Mouse (Mus musculus): Measurements from ENCODE around the gene Ano5. TPM values are rescaled to one million over a fixed set of nuclear protein-coding genes. Genes with fewer than 3 reads are reported as not detected.

Ano5 gene
- polyA plus RNA-seq, 1 experiment from 2014 or later = 0.24 TPM

- Histone ChIP-seq H3K4me2 (no peak overlapping the region), H3K36me3 (ENCODE audit: control insufficient read depth, insufficient read depth, low read length) (no peaks in the 10 kb centered on the region), H3K9me3 (replicated peaks; ENCODE audit: control insufficient read depth, low read length) (no peaks in the 10 kb centered on the region), H3K4me3 (ENCODE audit: low read depth, low read length) (no peak overlapping the region), H3K9ac (ENCODE audit: low read depth, low read length) (no peak overlapping the region), H3K27me3 (ENCODE audit: control insufficient read depth, insufficient read depth, low read length) (peaks cover 16% of the 10 kb centered on the region), H3K4me1 (ENCODE audit: control insufficient read depth, insufficient read depth, low read length) (no peaks in the 10 kb centered on the region), H3K27ac (ENCODE audit: low read depth, low read length) (no peak overlapping the region)
- no peak for ATAC-seq (replicated peaks; ENCODE audit: insufficient number of reproducible peaks, low FRiP score, low TSS enrichment)
These were observed 107.1 kb downstream of the Ano5 start for GRCm38 (mm10) chr7:51617941-51618340.

- no peaks in the 10 kb centered on the region for H3K9me3 ChIP-seq (replicated peaks; ENCODE audit: control insufficient read depth, low read length)
- WGBS (ENCODE audit: insufficient replicate concordance) = 29% methylated on average over 2 of the region's 2 CpGs
- H3K9ac ChIP-seq (ENCODE audit: low read depth, low read length) = no peak overlapping the region
- no peaks in the 10 kb centered on the region for H3K36me3 ChIP-seq (ENCODE audit: control insufficient read depth, insufficient read depth, low read length)
- no peak overlapping the region for H3K4me3 ChIP-seq (ENCODE audit: low read depth, low read length)
- ATAC-seq (replicated peaks; ENCODE audit: insufficient number of reproducible peaks, low FRiP score, low TSS enrichment) = no peak
- H3K27me3 ChIP-seq (ENCODE audit: control insufficient read depth, insufficient read depth, low read length) = peaks cover 17% of the 10 kb centered on the region
- no peak overlapping the region for H3K4me2 ChIP-seq
- no peaks in the 10 kb centered on the region for H3K4me1 ChIP-seq (ENCODE audit: control insufficient read depth, insufficient read depth, low read length)
- no peak overlapping the region for H3K27ac ChIP-seq (ENCODE audit: low read depth, low read length)
These were observed 107.6 kb downstream of the Ano5 start for GRCm38 (mm10) chr7:51618412-51618811.

GRCm38 (mm10) chr7:51619977-51620376, 109.1 kb downstream of the Ano5 start:
- peaks cover 33% of the 10 kb centered on the region for H3K27me3 ChIP-seq (ENCODE audit: control insufficient read depth, insufficient read depth, low read length)
- no peaks in the 10 kb centered on the region for H3K36me3 ChIP-seq (ENCODE audit: control insufficient read depth, insufficient read depth, low read length)
- ATAC-seq (replicated peaks; ENCODE audit: insufficient number of reproducible peaks, low FRiP score, low TSS enrichment) = no peak
- no peak overlapping the region for H3K4me2 ChIP-seq
- WGBS (ENCODE audit: insufficient replicate concordance) = 26% methylated on average over 1 of the region's 1 CpGs
- H3K27ac ChIP-seq (ENCODE audit: low read depth, low read length) = no peak overlapping the region
- no peaks in the 10 kb centered on the region for H3K9me3 ChIP-seq (replicated peaks; ENCODE audit: control insufficient read depth, low read length)
- no peak overlapping the region for H3K9ac ChIP-seq (ENCODE audit: low read depth, low read length)
- H3K4me1 ChIP-seq (ENCODE audit: control insufficient read depth, insufficient read depth, low read length) = no peaks in the 10 kb centered on the region
- H3K4me3 ChIP-seq (ENCODE audit: low read depth, low read length) = no peak overlapping the region

- H3K9me3 ChIP-seq (replicated peaks; ENCODE audit: control insufficient read depth, low read length) = no peaks in the 10 kb centered on the region
- H3K36me3 ChIP-seq (ENCODE audit: control insufficient read depth, insufficient read depth, low read length) = no peaks in the 10 kb centered on the region
- ATAC-seq (replicated peaks; ENCODE audit: insufficient number of reproducible peaks, low FRiP score, low TSS enrichment) = no peak
- no peak within 1 kb of the TSS for H3K4me2 ChIP-seq
- under 1% methylated on average over 23 of the region's 23 CpGs for WGBS (ENCODE audit: insufficient replicate concordance)
- H3K4me3 ChIP-seq (ENCODE audit: low read depth, low read length) = no peak within 1 kb of the TSS
- H3K9ac ChIP-seq (ENCODE audit: low read depth, low read length) = no peak within 1 kb of the TSS
- no peak within 1 kb of the TSS for H3K27ac ChIP-seq (ENCODE audit: low read depth, low read length)
- H3K4me1 ChIP-seq (ENCODE audit: control insufficient read depth, insufficient read depth, low read length) = no peaks in the 10 kb centered on the region
- peaks cover 48% of the 10 kb centered on the region for H3K27me3 ChIP-seq (ENCODE audit: control insufficient read depth, insufficient read depth, low read length)
These were observed 110.9 kb downstream of the Ano5 start, which contains the start of gene Slc17a6 for GRCm38 (mm10) chr7:51621694-51622145. Gene Slc17a6, plus strand, starts transcription at chr7:51622006.

GRCm38 (mm10) chr7:51622196-51622595, 111.4 kb downstream of the Ano5 start:
- no peak overlapping the region for H3K27ac ChIP-seq (ENCODE audit: low read depth, low read length)
- no peaks in the 10 kb centered on the region for H3K9me3 ChIP-seq (replicated peaks; ENCODE audit: control insufficient read depth, low read length)
- H3K27me3 ChIP-seq (ENCODE audit: control insufficient read depth, insufficient read depth, low read length) = peaks cover 53% of the 10 kb centered on the region
- under 1% methylated on average over 18 of the region's 18 CpGs for WGBS (ENCODE audit: insufficient replicate concordance)
- no peak overlapping the region for H3K4me2 ChIP-seq
- no peaks in the 10 kb centered on the region for H3K36me3 ChIP-seq (ENCODE audit: control insufficient read depth, insufficient read depth, low read length)
- no peak overlapping the region for H3K4me3 ChIP-seq (ENCODE audit: low read depth, low read length)
- no peak for ATAC-seq (replicated peaks; ENCODE audit: insufficient number of reproducible peaks, low FRiP score, low TSS enrichment)
- no peaks in the 10 kb centered on the region for H3K4me1 ChIP-seq (ENCODE audit: control insufficient read depth, insufficient read depth, low read length)
- no peak overlapping the region for H3K9ac ChIP-seq (ENCODE audit: low read depth, low read length)

GRCm38 (mm10) chr7:51622666-51623065, 111.8 kb downstream of the Ano5 start:
- H3K9me3 ChIP-seq (replicated peaks; ENCODE audit: control insufficient read depth, low read length) = no peaks in the 10 kb centered on the region
- no peak overlapping the region for H3K9ac ChIP-seq (ENCODE audit: low read depth, low read length)
- H3K36me3 ChIP-seq (ENCODE audit: control insufficient read depth, insufficient read depth, low read length) = no peaks in the 10 kb centered on the region
- 3% methylated on average over 5 of the region's 5 CpGs for WGBS (ENCODE audit: insufficient replicate concordance)
- H3K27ac ChIP-seq (ENCODE audit: low read depth, low read length) = no peak overlapping the region
- ATAC-seq (replicated peaks; ENCODE audit: insufficient number of reproducible peaks, low FRiP score, low TSS enrichment) = no peak
- no peaks in the 10 kb centered on the region for H3K4me1 ChIP-seq (ENCODE audit: control insufficient read depth, insufficient read depth, low read length)
- H3K4me3 ChIP-seq (ENCODE audit: low read depth, low read length) = no peak overlapping the region
- H3K27me3 ChIP-seq (ENCODE audit: control insufficient read depth, insufficient read depth, low read length) = peaks cover 58% of the 10 kb centered on the region
- no peak overlapping the region for H3K4me2 ChIP-seq

- H3K9ac ChIP-seq (ENCODE audit: low read depth, low read length) = no peak overlapping the region
- no peak for ATAC-seq (replicated peaks; ENCODE audit: insufficient number of reproducible peaks, low FRiP score, low TSS enrichment)
These were observed 113.6 kb downstream of the Ano5 start for GRCm38 (mm10) chr7:51624336-51624897.

GRCm38 (mm10) chr7:51625161-51625560, 114.3 kb downstream of the Ano5 start:
- H3K36me3 ChIP-seq (ENCODE audit: control insufficient read depth, insufficient read depth, low read length) = no peaks in the 10 kb centered on the region
- no peak for ATAC-seq (replicated peaks; ENCODE audit: insufficient number of reproducible peaks, low FRiP score, low TSS enrichment)
- under 1% methylated on average over 23 of the region's 23 CpGs for WGBS (ENCODE audit: insufficient replicate concordance)
- no peak overlapping the region for H3K9ac ChIP-seq (ENCODE audit: low read depth, low read length)
- H3K4me1 ChIP-seq (ENCODE audit: control insufficient read depth, insufficient read depth, low read length) = no peaks in the 10 kb centered on the region
- no peak overlapping the region for H3K4me2 ChIP-seq
- no peak overlapping the region for H3K4me3 ChIP-seq (ENCODE audit: low read depth, low read length)
- no peak overlapping the region for H3K27ac ChIP-seq (ENCODE audit: low read depth, low read length)
- peaks cover 70% of the 10 kb centered on the region for H3K27me3 ChIP-seq (ENCODE audit: control insufficient read depth, insufficient read depth, low read length)
- no peaks in the 10 kb centered on the region for H3K9me3 ChIP-seq (replicated peaks; ENCODE audit: control insufficient read depth, low read length)

More at GRCm38 (mm10) chr7:51624336-51624897, 113.6 kb downstream of the Ano5 start:
- H3K4me1 ChIP-seq (ENCODE audit: control insufficient read depth, insufficient read depth, low read length) = no peaks in the 10 kb centered on the region
- peaks cover 68% of the 10 kb centered on the region for H3K27me3 ChIP-seq (ENCODE audit: control insufficient read depth, insufficient read depth, low read length)
- 2% methylated on average over 4 of the region's 4 CpGs for WGBS (ENCODE audit: insufficient replicate concordance)
- H3K4me2 ChIP-seq = no peak overlapping the region
- H3K4me3 ChIP-seq (ENCODE audit: low read depth, low read length) = no peak overlapping the region
- H3K9me3 ChIP-seq (replicated peaks; ENCODE audit: control insufficient read depth, low read length) = no peaks in the 10 kb centered on the region
- H3K36me3 ChIP-seq (ENCODE audit: control insufficient read depth, insufficient read depth, low read length) = no peaks in the 10 kb centered on the region
- no peak overlapping the region for H3K27ac ChIP-seq (ENCODE audit: low read depth, low read length)

GRCm38 (mm10) chr7:51625591-51626255, 114.9 kb downstream of the Ano5 start:
- ATAC-seq (replicated peaks; ENCODE audit: insufficient number of reproducible peaks, low FRiP score, low TSS enrichment) = no peak
- H3K9ac ChIP-seq (ENCODE audit: low read depth, low read length) = no peak overlapping the region
- H3K9me3 ChIP-seq (replicated peaks; ENCODE audit: control insufficient read depth, low read length) = no peaks in the 10 kb centered on the region
- no peak overlapping the region for H3K4me2 ChIP-seq
- no peaks in the 10 kb centered on the region for H3K36me3 ChIP-seq (ENCODE audit: control insufficient read depth, insufficient read depth, low read length)
- WGBS (ENCODE audit: insufficient replicate concordance) = 2% methylated on average over 11 of the region's 11 CpGs
- H3K4me3 ChIP-seq (ENCODE audit: low read depth, low read length) = no peak overlapping the region
- H3K27ac ChIP-seq (ENCODE audit: low read depth, low read length) = no peak overlapping the region
- peaks cover 69% of the 10 kb centered on the region for H3K27me3 ChIP-seq (ENCODE audit: control insufficient read depth, insufficient read depth, low read length)
- no peaks in the 10 kb centered on the region for H3K4me1 ChIP-seq (ENCODE audit: control insufficient read depth, insufficient read depth, low read length)
